Mouse (Mus musculus) testis, postnatal 10 days (tissue): ENCODE data around the gene Fam71e1.

Source experiments
- DNase-seq: peaks from one replicate; pipeline ENCODE4 v3.0.0; 2021; ENCODE audit warnings: low spot score

The Fam71e1 gene

GRCm38 (mm10) chr7:44495992-44496770 lies at the start of gene Fam71e1, which contains the start of gene Emc10:
Gene Fam71e1, plus strand, starts transcription at chr7:44496581.
Gene Emc10, minus strand, starts transcription at chr7:44496529.
- peak; percentile 97 for DNase-seq

GRCm38 (mm10) chr7:44453256-44453655 lies 43.1 kb upstream of the Fam71e1 start:
- peak; percentile 13 for DNase-seq

DNA sequence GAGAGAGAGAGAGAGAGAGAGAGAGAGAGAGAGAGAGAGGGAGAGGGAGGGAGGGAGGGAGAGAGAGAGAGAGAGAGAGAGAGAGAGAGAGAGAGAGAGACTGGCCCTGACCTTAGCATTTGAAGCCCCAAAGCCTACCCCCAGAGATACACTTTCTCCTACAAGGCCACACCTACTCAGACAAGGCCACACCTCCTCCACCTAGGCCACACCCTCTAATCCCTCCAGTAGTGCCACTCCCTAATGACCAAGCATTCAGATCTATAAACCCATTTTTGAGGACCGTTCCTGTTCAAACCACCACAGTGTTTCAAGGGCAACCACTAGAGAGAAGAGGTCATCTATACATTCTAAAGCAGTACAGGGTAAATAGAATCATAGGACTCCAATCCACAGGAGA lies 40.1 kb upstream of the Fam71e1 start:
- DNase-seq = peak; percentile 34

DNA sequence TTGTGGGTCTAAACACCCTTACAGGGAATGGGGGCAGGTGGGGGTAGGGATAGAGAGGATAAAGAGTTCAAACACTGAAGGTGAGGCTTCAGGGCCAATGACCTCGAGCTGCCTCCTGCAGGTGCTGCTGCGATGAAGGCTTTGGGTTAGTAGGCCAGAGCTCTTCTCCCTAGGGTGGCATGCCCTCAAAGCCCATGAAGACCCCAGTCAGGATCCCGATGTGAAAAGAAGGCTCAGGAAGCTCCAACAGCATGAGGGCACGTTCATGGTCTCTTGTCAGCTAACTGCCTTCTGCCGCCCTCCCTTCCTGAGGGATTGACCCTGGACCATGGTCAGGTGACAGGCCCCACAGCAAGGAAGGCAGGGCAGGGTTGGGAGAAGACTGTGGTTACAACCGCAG lies 36.3 kb upstream of the Fam71e1 start:
- peak; percentile 35 for DNase-seq

DNA sequence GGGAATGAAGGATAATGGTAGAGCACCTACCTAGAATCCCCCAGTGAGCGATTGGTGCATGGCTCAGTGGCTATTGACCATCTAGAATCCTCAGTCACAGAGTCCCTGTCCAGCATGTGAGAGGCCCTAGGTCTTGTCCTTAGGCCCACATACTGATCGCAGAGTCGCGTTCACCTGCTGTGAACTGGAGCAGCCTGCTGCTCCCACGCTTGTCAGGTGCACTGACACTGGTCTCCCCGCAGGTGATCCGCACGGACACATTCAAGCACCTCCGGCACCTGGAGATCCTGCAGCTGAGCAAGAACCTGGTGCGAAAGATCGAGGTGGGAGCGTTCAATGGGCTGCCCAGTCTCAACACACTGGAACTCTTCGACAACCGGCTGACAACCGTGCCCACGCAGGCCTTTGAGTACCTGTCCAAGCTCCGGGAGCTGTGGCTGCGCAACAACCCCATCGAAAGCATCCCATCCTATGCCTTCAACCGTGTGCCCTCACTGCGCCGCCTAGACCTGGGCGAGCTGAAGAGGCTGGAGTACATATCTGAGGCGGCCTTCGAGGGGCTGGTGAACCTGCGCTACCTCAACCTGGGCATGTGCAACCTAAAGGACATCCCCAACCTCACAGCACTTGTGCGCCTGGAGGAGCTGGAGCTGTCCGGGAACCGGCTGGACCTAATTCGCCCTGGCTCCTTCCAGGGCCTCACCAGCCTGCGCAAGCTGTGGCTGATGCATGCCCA lies 35.4 kb upstream of the Fam71e1 start:
- peak; percentile 40 for DNase-seq

- DNase-seq = peak; percentile 39
Measured at GRCm38 (mm10) chr7:44461503-44462217, 34.7 kb upstream of the Fam71e1 start.

- DNase-seq = peak; percentile 86
Measured at GRCm38 (mm10) chr7:44462218-44463055, 33.9 kb upstream of the Fam71e1 start.

- DNase-seq = no peak
Measured at GRCm38 (mm10) chr7:44463056-44463425, 33.3 kb upstream of the Fam71e1 start.

GRCm38 (mm10) chr7:44463556-44464225 lies 32.7 kb upstream of the Fam71e1 start:
- no peak for DNase-seq

DNA sequence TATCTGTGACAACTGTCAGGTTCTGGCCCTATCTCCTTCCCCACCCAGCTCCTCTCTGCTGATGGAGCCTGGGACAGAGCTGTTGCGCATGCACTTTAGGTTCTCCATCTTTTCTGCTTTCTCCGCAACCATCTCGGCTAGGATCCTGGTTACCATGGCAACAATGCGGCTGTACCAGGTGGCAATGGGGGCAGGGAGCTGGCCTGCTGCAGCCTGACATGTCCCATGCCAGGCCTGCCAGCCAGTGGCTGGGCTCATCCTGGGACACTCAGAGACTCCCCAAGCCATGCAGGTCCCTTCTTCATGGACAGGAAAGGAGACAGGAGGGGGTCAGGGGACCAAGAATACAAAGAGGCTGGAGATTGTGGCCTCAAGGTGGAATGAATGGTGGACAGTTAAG lies 31.9 kb upstream of the Fam71e1 start:
- peak; percentile 38 for DNase-seq

GRCm38 (mm10) chr7:44465111-44465510 lies 31.3 kb upstream of the Fam71e1 start, which contains the start of gene Aspdh:
Gene Aspdh, plus strand, starts transcription at chr7:44465391.
- DNase-seq = no peak

DNA sequence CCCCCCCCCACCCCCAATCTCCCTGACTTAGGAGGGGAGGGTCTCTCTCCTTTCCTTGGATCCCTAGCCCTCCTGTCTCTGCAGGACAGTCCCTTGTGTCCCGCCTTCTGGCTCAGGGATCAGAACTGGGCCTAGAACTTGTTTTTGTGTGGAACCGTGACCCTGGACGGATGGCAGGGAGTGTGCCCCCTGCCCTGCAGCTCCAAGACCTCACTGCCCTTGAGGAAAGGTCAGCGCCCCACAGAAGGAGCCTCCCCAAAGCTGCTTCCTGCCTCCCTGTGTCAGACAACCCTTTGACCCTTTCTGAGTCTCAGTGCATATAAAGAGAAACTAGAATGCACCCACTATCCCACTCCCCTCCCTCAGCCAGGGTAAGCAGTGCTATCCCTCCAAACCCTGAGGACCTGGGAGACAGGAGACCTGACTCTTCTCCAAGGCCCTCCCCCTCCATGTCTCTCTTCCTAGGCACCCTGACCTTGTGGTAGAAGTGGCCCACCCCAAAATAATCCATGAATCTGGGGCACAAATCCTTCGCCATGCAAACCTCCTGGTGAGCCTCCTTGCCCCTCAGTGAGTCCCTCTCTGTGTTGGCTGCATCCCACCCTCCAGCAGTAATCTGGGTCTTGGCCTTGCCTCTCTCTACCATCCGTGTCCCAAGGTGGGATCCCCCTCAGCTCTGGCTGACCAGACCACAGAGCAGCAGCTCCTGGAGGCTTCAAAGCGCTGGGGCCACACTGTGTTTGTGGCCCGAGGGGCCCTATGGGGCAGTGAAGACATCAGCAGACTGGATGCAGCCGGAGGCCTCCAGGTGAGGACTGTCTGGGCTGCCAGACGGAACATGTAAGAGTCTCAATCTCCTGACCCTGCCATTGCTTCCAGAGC lies 30.1 kb upstream of the Fam71e1 start:
- peak; percentile 41 for DNase-seq

GRCm38 (mm10) chr7:44466888-44467311 lies 29.5 kb upstream of the Fam71e1 start:
- peak; percentile 47 for DNase-seq

DNA sequence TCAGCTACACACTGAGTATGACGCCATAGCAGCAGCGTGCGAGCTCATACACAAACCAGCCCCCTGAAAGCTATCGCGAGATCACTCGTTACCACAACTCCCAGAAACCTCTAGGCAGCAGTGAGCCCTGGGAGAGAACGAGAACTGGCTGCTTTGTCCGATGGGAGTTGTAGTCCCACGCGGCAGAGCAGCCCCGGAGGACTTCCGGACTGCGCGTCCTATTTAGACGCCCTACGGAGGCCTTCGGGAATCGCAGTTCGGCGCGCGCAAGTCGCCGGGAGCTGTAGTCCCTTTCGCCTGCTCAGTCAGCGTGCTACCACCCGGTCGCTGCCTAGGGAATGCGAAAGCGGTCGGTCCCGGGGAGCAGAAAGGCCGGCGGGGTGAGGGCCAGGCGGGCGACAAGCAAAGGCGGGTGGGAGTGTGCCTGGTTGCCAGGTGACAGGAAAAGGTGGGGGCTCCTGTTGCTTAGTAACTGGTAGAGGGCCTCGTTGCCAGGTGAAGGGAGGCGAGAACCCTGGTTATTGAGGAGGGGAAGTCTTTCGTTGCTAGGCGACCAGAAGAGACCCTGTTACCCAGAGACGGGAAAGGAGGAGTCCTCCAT lies 28.5 kb upstream of the Fam71e1 start, which contains the start of gene Josd2:
Gene Josd2 (plus strand): TSS at position 170 of the 601 bp plus-strand sequence.
- peak; percentile 88 for DNase-seq

DNA sequence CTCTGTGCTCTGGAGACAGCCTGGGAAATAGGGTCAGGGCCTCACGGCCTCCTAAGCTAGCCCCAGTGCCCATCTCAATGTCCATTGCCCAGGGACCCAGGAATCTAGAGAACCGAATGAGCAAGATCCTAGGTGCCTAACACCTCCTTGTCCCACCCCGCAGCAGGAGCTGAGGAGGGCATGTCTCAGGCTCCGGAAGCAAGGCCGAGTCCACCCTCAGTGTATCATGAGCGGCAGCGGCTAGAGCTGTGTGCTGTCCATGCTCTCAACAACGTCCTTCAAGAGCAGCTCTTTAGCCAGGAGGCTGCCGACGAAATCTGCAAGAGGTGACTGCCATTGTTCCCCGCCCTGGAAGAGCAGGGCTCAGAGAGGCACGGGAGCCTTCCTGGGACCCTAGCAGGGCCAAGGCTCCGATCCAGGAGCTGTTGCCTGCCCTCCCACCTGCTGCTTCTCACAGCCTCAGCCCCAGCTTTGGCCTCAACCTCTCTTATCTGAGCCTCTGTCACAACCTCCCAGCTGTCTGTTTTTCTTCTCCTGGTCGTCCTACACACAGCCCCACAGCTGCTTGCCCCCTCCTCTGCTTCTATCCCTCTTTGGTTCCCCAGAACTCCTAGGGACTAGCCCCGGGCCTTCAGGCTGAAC lies 27.6 kb upstream of the Fam71e1 start:
- peak; percentile 43 for DNase-seq

DNA sequence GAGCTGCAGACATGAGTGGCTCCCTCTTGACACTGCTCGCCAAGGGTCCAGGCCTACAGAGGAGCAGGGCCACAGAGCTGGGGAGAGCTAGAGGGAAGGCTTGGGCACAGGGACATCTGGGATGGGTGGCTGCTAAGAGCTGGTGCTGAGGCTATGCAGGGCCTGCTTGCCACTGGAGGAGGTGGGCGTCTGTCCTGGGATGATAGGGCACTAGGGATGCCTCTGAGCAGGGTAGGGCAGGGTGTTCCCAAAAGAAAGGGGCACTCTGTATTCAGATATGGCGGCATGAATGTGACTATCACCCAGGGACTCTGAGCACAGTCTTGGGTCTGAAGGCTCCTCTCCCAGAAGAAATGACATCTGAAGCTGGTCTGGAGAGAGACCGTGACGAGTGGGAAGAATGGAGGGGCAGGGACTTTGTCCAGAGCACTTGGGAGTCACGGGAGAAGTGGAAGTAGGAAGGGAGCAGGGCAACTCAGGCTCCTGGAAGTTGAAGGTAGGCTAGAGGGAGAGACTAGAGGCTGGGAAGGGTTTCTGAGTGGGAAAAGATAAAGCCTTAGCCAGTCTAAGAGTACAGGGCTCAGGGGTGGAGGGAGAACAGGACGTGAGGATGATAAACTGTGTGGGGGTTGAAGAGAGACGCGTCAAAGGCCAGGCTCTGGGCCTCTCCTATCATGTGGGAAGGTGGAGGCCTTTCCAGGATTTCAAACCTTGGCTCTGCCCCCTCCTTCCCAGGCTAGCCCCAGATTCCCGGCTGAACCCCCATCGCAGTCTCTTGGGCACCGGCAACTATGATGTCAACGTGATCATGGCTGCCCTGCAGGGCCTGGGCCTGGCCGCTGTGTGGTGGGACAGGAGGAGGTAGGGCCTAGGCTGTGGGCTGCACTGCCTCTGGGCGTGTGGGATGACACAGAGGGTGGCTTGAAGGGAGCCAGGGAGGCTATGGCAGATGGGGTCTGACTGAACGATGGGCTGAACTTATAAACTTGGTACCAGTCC lies 26.4 kb upstream of the Fam71e1 start:
- peak; percentile 46 for DNase-seq

- no peak for DNase-seq
Measured at GRCm38 (mm10) chr7:44470696-44471612, 25.4 kb upstream of the Fam71e1 start.
